7 mouse cellular contexts compared by ENCODE assay signal in the genomic region with DNA sequence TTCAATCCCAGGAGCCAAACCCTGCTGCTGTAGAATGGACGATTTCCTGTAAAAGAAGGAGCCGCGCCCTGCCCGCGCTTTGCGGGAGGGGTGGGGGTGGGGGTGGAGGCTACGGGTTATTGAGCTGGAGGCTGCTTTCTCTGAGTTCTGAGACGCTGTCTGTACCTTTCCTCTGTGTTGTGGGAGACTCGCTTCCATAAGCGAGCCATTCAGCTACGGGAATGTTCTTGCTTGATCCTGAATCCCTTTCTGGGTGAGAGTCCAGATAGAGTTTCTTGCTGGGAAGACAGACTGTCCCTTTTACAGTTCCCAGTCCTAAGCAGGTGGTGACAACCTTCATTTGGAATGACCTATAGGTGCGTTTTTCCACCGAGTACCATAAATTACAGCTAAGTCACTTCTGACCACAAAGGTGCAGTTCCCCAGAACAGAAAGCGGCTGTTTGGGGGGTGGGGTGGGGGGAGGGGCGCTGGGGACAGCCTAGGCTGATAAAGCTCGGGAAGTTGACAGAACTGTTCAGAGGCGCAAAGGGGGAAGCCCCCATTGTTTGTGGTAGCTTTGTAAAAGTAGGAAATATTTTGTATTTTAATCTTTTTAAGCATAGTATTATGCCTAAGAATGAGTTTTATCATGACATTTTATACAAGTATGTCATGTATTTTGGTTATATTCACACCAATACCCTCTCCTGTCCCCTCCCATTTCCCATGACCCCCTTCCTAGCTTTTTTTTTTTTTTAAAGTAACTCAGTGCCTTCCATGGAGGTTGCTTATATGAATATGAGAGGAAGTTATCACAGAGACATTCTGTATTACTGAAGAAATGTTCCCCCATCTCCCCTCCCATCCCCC. TPM values are rescaled to one million over a fixed set of nuclear protein-coding genes. Genes with fewer than 3 reads are reported as not detected.
DNase-seq lines count a peak whose midpoint lies in the region; ATAC-seq and TF ChIP-seq lines count a peak whose summit lies in the region.

No protein-coding gene starts in this region.

- H3K4me3 ChIP-seq in bone marrow macrophage, adult 2 months (ENCODE audit: insufficient read depth, low read length), result peak overlapping the region; percentile 58
- peak overlapping the region; percentile 49 to 50 for H3K4me3 ChIP-seq in heart, embryonic 14.5 days (ENCODE audit: control insufficient read depth in 1 of 2, insufficient read depth in 1 of 2, low read depth in 1 of 2, low read length in 2 of 2)
- peak overlapping the region; percentile 1; the same call in 1 of the 2 replicates for H3K4me3 ChIP-seq in limb, embryonic 11.5 days (ENCODE audit: low read depth, low read length)
- peak overlapping the region; percentile 31 for H3K4me3 ChIP-seq in midbrain, embryonic 16.5 days (ENCODE audit: low read depth, low read length)

- under 1% methylated on average over 17 of the region's 17 CpGs for WGBS in heart, embryonic 14.5 days
- under 1% methylated on average over 17 of the region's 17 CpGs for WGBS in limb, embryonic 11.5 days
- WGBS in midbrain, embryonic 16.5 days, result under 1% methylated on average over 17 of the region's 17 CpGs

- TF ChIP-seq CTCF in bone marrow macrophage, adult 2 months (IDR thresholded peaks at IDR 0.05; ENCODE audit: low read depth, low read length), result no peak

- peak; percentile 81 for DNase-seq in ES-CJ7 (ENCODE audit: low read depth, low spot score)
- DNase-seq in limb, embryonic 11.5 days (ENCODE audit: low spot score), result peak; percentile 59

- H3K27me3 ChIP-seq in heart, embryonic 14.5 days (ENCODE audit: control insufficient read depth, insufficient read depth, low read length), result no peaks in the 10 kb centered on the region
- no peaks in the 10 kb centered on the region for H3K27me3 ChIP-seq in limb, embryonic 11.5 days (ENCODE audit: control insufficient read depth, insufficient read depth, low read length)
- no peaks in the 10 kb centered on the region; the same call in 1 of the 2 replicates for H3K27me3 ChIP-seq in midbrain, embryonic 16.5 days (ENCODE audit: control insufficient read depth, insufficient read depth, low read depth, low read length)

- peak overlapping the region; percentile 80 for H3K9ac ChIP-seq in heart, embryonic 14.5 days (ENCODE audit: low read length)
- peak overlapping the region; percentile 51 for H3K9ac ChIP-seq in limb, embryonic 11.5 days (ENCODE audit: low read length)
- H3K9ac ChIP-seq in midbrain, embryonic 16.5 days (ENCODE audit: low read depth, low read length), result peak overlapping the region; percentile 40

- TF ChIP-seq POLR2A in bone marrow macrophage, adult 2 months (IDR thresholded peaks at IDR 0.05; ENCODE audit: borderline replicate concordance, low read depth, low read length), result no peak

- H3K27ac ChIP-seq in bone marrow macrophage, adult 2 months (ENCODE audit: insufficient read depth, low read depth, low read length), result peak overlapping the region; percentile 96
- peak overlapping the region; percentile 87 to 95 for H3K27ac ChIP-seq in heart, embryonic 14.5 days (replicated peaks in 1 of 2; ENCODE audit: control insufficient read depth in 1 of 2, insufficient read depth in 1 of 2, low read depth in 2 of 2, low read length in 2 of 2)
- no peak overlapping the region for H3K27ac ChIP-seq in limb, embryonic 11.5 days (replicated peaks; ENCODE audit: low read depth, low read length)
- H3K27ac ChIP-seq in midbrain, embryonic 16.5 days (ENCODE audit: low read length), result no peak overlapping the region

- no peaks in the 10 kb centered on the region for H3K36me3 ChIP-seq in heart, embryonic 14.5 days (ENCODE audit: control insufficient read depth, insufficient read depth, low read length)
- no peaks in the 10 kb centered on the region for H3K36me3 ChIP-seq in limb, embryonic 11.5 days (ENCODE audit: control insufficient read depth, insufficient read depth, low read length)
- no peaks in the 10 kb centered on the region for H3K36me3 ChIP-seq in midbrain, embryonic 16.5 days (ENCODE audit: control insufficient read depth, insufficient read depth, low read length)

- peaks cover 33% of the 10 kb centered on the region for H3K4me1 ChIP-seq in bone marrow macrophage, adult 2 months (ENCODE audit: control insufficient read depth, insufficient read depth, low read length)
- H3K4me1 ChIP-seq in heart, embryonic 14.5 days (ENCODE audit: control insufficient read depth in 2 of 2, insufficient read depth in 2 of 2, low read length in 2 of 2), result peaks cover 23 to 32% of the 10 kb centered on the region in 2 experiments
- H3K4me1 ChIP-seq in limb, embryonic 11.5 days (ENCODE audit: control insufficient read depth, insufficient read depth, low read length), result peaks cover 4% of the 10 kb centered on the region; the same call in 1 of the 2 replicates
- peaks cover 2% of the 10 kb centered on the region; the same call in 1 of the 2 replicates for H3K4me1 ChIP-seq in midbrain, embryonic 16.5 days (ENCODE audit: control insufficient read depth, insufficient read depth, low read length)

- H3K4me2 ChIP-seq in heart, embryonic 14.5 days (ENCODE audit: low read length), result peak overlapping the region; percentile 87
- peak overlapping the region; percentile 42 for H3K4me2 ChIP-seq in limb, embryonic 11.5 days (ENCODE audit: low read depth, severe bottlenecking)
- H3K4me2 ChIP-seq in midbrain, embryonic 16.5 days (ENCODE audit: low read length), result peak overlapping the region; percentile 57

- no peaks in the 10 kb centered on the region for H3K9me3 ChIP-seq in heart, embryonic 14.5 days (ENCODE audit: control insufficient read depth, low read length)
- H3K9me3 ChIP-seq in limb, embryonic 11.5 days (ENCODE audit: control insufficient read depth, low read length), result no peaks in the 10 kb centered on the region
- H3K9me3 ChIP-seq in midbrain, embryonic 16.5 days (replicated peaks; ENCODE audit: control insufficient read depth, low read length, poor library complexity, severe bottlenecking), result no peaks in the 10 kb centered on the region

- ATAC-seq in heart, embryonic 14.5 days (ENCODE audit: insufficient number of reproducible peaks, insufficient read depth, low FRiP score, low read depth), result no peak
- ATAC-seq in limb, embryonic 11.5 days (ENCODE audit: insufficient number of reproducible peaks, low FRiP score, low TSS enrichment, low read depth), result no peak
- no peak for ATAC-seq in midbrain, embryonic 16.5 days
- ATAC-seq in frontal cortex, adult (ENCODE audit: low TSS enrichment), result no peak
- no peak for ATAC-seq in erythroid progenitor cell, adult 5-6 weeks (replicated peaks; ENCODE audit: low FRiP score, poor library complexity, severe bottlenecking)

RNA-seq across cellular contexts. Expression of gene Zfp217, which starts 57.9 kb away (rescaled TPM):
- polyA plus RNA-seq in bone marrow macrophage, adult 2 months (2012; ENCODE audit: insufficient read depth, insufficient read length, missing spikeins), result 44.0 and 45.3 TPM in 2 replicates
- polyA plus RNA-seq in heart, embryonic 14.5 days (2014; fragmentation: Nextera tagmentation; extraction: Ambion mirVana), result 3.3 and 3.4 TPM in 2 replicates
- polyA plus RNA-seq in limb, embryonic 11.5 days (2014; fragmentation: Nextera tagmentation; extraction: Ambion mirVana), result 4.9 and 5.2 TPM in 2 replicates
- polyA plus RNA-seq in midbrain, embryonic 16.5 days (2015; fragmentation: Nextera tagmentation; extraction: Ambion mirVana), result 0.87 and 1.0 TPM in 2 replicates
- 19.7 and 20.9 TPM in 2 replicates for total RNA-seq in erythroid progenitor cell, adult 5-6 weeks (2015; ENCODE audit: low replicate concordance)
- 25.7 and 33.9 TPM in 2 replicates for total RNA-seq in erythroid progenitor cell, adult 5-6 weeks (2017; ENCODE audit: low replicate concordance)

Comparison
In these comparisons a context has a peak if more than half of its experiments do, and no peak if none do; other contexts are left out.
1. H3K27ac ChIP-seq: peak in bone marrow macrophage, adult 2 months (single experiment) and heart, embryonic 14.5 days (2 of 2); none in limb, embryonic 11.5 days (single experiment) and midbrain, embryonic 16.5 days (single experiment).
2. H3K4me3 ChIP-seq: peak in every context shown above with its lines; median percentile 58 in bone marrow macrophage, adult 2 months; 50 in heart, embryonic 14.5 days; 31 in midbrain, embryonic 16.5 days; 1 in limb, embryonic 11.5 days.
3. Peak in every context shown above with its lines, with median percentiles within 50 percentile points of each other: H3K4me2 ChIP-seq and H3K9ac ChIP-seq.